Mouse (Mus musculus) midbrain, embryonic 14.5 days (tissue): ENCODE data around the gene Gstm1. TPM values are rescaled to one million over a fixed set of nuclear protein-coding genes. Genes with fewer than 3 reads are reported as not detected.
A peak's percentile ranks its signal among the peaks of the same experiment; 100 is the strongest.

Experiments
- ATAC-seq: fragments of 200-750 bp; cut with Nextera tagmentation; 2 replicates; pipeline ENCODE4 v1.8.0; 2017; ENCODE audit warnings: moderate number of reproducible peaks, moderate library complexity; ENCODE audit not compliant: low FRiP score, low TSS enrichment
- DNase-seq: peaks from one replicate; pipeline ENCODE4 v3.0.0-alpha.2; 2015
- H3K27ac ChIP-seq: fragments of 300-500 bp; sonication (generic); replicated peaks from 2 replicates; pipeline ENCODE4 v1.5.1; 2014; ENCODE audit warnings: mild to moderate bottlenecking, low read depth, low read length, moderate library complexity
- H3K27me3 ChIP-seq: fragments of 300-500 bp; sonication (generic); 2 replicates; pipeline ENCODE4 v1.6.1; 2014; ENCODE audit warnings: low read length, control low read depth, mixed read lengths; ENCODE audit not compliant: control insufficient read depth, insufficient read depth
- H3K36me3 ChIP-seq: fragments of 300-500 bp; sonication (generic); 2 replicates; pipeline ENCODE4 v1.6.1; 2014; ENCODE audit warnings: low read length, control low read depth; ENCODE audit not compliant: control insufficient read depth, insufficient read depth
- H3K4me1 ChIP-seq: fragments of 300-500 bp; sonication (generic); 2 replicates; pipeline ENCODE4 v1.6.1; 2014; ENCODE audit warnings: mild to moderate bottlenecking, antibody characterized with exemption, low read length, control low read depth; ENCODE audit not compliant: control insufficient read depth, insufficient read depth
- H3K4me2 ChIP-seq: fragments of 300-500 bp; sonication (generic); 2 replicates; pipeline ENCODE4 v1.6.1; 2014; ENCODE audit warnings: mild to moderate bottlenecking, low read length, moderate library complexity
- H3K4me3 ChIP-seq: fragments of 300-500 bp; sonication (generic); replicated peaks from 2 replicates; pipeline ENCODE4 v1.5.1; 2014; ENCODE audit warnings: low read depth, low read length
- H3K9ac ChIP-seq: fragments of 300-500 bp; sonication (generic); replicated peaks from 2 replicates; pipeline ENCODE4 v1.6.1; 2014; ENCODE audit warnings: mild to moderate bottlenecking, low read length, moderate library complexity
- H3K9me3 ChIP-seq: fragments of 300-500 bp; sonication (generic); 2 replicates; pipeline ENCODE4 v1.6.1; 2016; ENCODE audit warnings: low read length, control low read depth, mixed read lengths; ENCODE audit not compliant: control insufficient read depth
- WGBS: fragments of 180-500 bp; shearing (Covaris S2); extraction: QIAGEN DNeasy Blood & Tissue Kit; methylation state at CpG from one replicate; pipeline ENCODE4 v1.1.7; 2014; 5-methylcytosine and 5-hydroxymethylcytosine counted together
- polyA plus RNA-seq: library from polyadenylated mRNA; unstranded; fragments of >200 nt; fragmentation: Nextera tagmentation; extraction: Ambion mirVana; gene quantifications from 2 replicates; pipeline ENCODE4 v1.2.1, GENCODE M21; 2014

Gene Gstm1
- 58.9 and 87.2 TPM in 2 replicates for polyA plus RNA-seq

DNA sequence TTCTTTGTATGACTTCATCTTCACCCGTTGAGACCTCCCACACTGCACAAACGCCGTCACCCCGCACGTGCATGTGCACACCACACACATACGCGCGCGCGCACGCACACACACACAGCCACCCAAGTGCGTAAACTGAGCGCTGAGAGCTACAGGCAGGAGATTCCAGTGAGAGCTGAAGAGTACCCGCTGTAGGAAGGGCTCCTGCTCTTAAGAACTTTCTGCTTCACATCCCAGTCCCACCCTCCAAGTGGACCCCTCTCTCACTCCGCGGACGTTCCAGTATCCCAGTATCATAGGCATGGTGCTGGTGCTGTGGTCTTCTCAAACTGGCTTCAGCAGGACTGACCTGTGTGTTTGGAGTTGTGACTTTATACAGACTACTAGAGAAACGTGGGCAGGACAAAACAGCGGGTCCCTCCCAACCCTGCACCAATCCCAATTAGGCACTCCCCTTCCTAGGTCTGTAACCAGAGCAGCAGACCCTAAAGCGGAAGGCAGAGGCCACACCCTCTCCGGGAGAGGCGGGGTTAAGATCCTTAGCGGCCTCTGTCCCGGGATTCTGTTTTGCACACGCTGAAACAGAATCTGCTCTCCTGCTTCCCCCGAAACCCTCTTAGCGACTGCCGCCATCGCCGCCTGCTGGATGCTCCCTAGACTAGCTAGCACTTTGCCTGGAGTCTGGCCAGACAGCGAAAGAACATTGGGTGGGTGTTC is at the start of gene Gstm1:
Gene Gstm1 (minus strand): TSS at position 501 of the 717 bp plus-strand sequence.
- peak within 1 kb of the TSS; percentile 45; the same call in 1 of the 2 replicates for H3K9ac ChIP-seq
- no peaks in the 10 kb centered on the region for H3K9me3 ChIP-seq
- peak within 1 kb of the TSS; percentile 80 for H3K4me2 ChIP-seq
- no peaks in the 10 kb centered on the region for H3K27me3 ChIP-seq
- peaks cover 6% of the 10 kb centered on the region; the same call in 1 of the 2 replicates for H3K4me1 ChIP-seq
- under 1% methylated on average over 31 of the region's 31 CpGs for WGBS
- peak within 1 kb of the TSS; percentile 38 for H3K4me3 ChIP-seq
- H3K27ac ChIP-seq = peak within 1 kb of the TSS; percentile 49
- H3K36me3 ChIP-seq = no peaks in the 10 kb centered on the region
- peak; percentile 93 for DNase-seq
- ATAC-seq = peak; percentile 90

DNA sequence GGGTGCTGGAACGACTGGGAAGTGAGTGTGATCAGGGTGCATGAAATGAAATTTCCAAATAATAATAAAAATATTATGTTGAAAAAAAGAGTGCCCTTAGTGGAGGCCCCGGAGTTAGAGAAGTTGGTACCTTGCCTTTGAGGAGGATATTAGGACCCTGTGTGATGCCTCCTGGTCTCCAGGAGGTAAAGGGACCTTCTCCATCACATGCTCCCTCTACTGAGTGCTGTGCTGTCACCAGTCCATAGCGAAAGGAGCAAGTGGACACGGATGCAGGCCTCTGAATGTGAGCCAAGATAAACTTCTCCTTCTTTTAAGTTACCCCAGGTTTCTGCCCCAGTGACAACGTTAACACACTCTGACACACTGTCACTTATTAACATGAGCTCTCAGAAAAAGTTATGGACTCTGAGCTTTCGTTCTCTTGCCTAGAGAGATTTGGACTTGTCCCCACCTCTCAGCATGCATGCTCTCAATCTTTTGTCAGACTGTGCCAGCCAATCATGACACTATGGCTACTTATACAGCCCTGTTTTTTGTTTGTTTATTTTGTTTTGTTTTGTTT is 49.7 kb upstream of the Gstm1 start:
- ATAC-seq = no peak
- H3K9ac ChIP-seq = no peak overlapping the region
- H3K4me1 ChIP-seq = no peaks in the 10 kb centered on the region
- no peaks in the 10 kb centered on the region; the same call in 1 of the 2 replicates for H3K36me3 ChIP-seq
- no peak for DNase-seq
- 70% methylated on average over 6 of the region's 6 CpGs for WGBS
- H3K27me3 ChIP-seq = no peaks in the 10 kb centered on the region
- H3K4me3 ChIP-seq = no peak overlapping the region
- no peaks in the 10 kb centered on the region for H3K9me3 ChIP-seq
- no peak overlapping the region for H3K27ac ChIP-seq
- no peak overlapping the region for H3K4me2 ChIP-seq

DNA sequence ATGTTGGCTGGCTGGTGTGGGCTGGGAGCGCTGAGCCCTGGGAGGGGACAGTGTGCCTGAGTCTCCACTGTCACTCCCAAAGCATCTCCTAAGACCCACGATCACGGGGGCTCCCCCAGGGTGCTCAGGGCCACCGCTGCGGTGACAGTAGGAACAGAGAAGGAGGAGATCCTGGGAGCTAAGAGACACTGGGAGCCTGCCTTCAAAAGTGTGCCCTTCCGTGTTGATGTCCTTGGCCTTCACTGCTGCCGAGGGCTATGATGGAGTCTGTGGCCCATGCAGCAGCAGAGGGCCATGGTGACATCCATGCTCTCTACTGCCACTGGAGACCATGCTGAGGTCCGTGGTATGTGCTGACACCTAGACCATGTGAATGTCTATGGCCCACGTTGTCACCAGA is 47.8 kb upstream of the Gstm1 start:
- no peak overlapping the region for H3K4me2 ChIP-seq
- no peaks in the 10 kb centered on the region for H3K4me1 ChIP-seq
- no peaks in the 10 kb centered on the region for H3K27me3 ChIP-seq
- no peaks in the 10 kb centered on the region for H3K9me3 ChIP-seq
- no peak overlapping the region for H3K27ac ChIP-seq
- WGBS = 82% methylated on average over 9 of the region's 9 CpGs
- no peak overlapping the region for H3K9ac ChIP-seq
- ATAC-seq = no peak
- no peak overlapping the region for H3K4me3 ChIP-seq
- no peaks in the 10 kb centered on the region for H3K36me3 ChIP-seq
- no peak for DNase-seq

- WGBS = 78% methylated on average over 4 of the region's 4 CpGs
- Histone ChIP-seq H3K4me1 (no peaks in the 10 kb centered on the region), H3K36me3 (no peaks in the 10 kb centered on the region), H3K27ac (no peak overlapping the region), H3K27me3 (no peaks in the 10 kb centered on the region), H3K9me3 (no peaks in the 10 kb centered on the region), H3K4me2 (no peak overlapping the region), H3K9ac (no peak overlapping the region), H3K4me3 (no peak overlapping the region)
- DNase-seq (no peak), ATAC-seq (no peak)
Observed at GRCm38 (mm10) chr3:108064672-108065071, 46.9 kb upstream of the Gstm1 start.

DNA sequence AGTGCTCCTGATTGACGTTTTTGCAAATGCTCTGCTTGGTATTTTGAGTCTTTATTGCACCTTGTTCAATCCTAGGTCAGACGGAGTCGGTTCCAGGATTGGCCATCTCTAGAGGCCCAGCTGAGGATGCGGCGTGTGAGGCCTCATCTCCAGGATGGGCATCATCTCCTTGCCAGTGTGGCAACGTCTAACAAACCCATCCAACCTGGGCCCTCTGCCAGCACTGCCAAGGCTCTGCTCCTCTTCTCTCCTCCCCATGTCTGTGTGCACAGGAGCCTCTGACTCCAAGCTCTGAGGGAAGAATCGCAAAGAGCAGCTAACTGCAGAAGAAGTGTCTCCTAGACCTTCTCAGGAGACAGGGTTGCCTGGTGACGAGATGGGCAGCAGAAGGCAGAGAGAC is 44.9 kb upstream of the Gstm1 start:
- Histone ChIP-seq H3K36me3 (no peaks in the 10 kb centered on the region), H3K27ac (no peak overlapping the region), H3K27me3 (no peaks in the 10 kb centered on the region), H3K4me2 (no peak overlapping the region), H3K4me3 (no peak overlapping the region), H3K9ac (no peak overlapping the region), H3K4me1 (no peaks in the 10 kb centered on the region), H3K9me3 (no peaks in the 10 kb centered on the region)
- DNase-seq (no peak), ATAC-seq (no peak)
- WGBS = 86% methylated on average over 8 of the region's 8 CpGs

- H3K9me3 ChIP-seq = no peaks in the 10 kb centered on the region
- ATAC-seq (no peak), DNase-seq (peak; percentile 92)
- H3K36me3 ChIP-seq = no peaks in the 10 kb centered on the region
- H3K9ac ChIP-seq = no peak overlapping the region
- H3K4me3 ChIP-seq = no peak overlapping the region
- no peaks in the 10 kb centered on the region for H3K27me3 ChIP-seq
- no peaks in the 10 kb centered on the region for H3K4me1 ChIP-seq
- no peak overlapping the region for H3K4me2 ChIP-seq
- 26% methylated on average over 7 of the region's 7 CpGs for WGBS
- no peak overlapping the region for H3K27ac ChIP-seq
Observed at GRCm38 (mm10) chr3:108061420-108061819, 43.6 kb upstream of the Gstm1 start.

GRCm38 (mm10) chr3:108050493-108050892 is 32.7 kb upstream of the Gstm1 start:
- WGBS = 93% methylated on average over 5 of the region's 5 CpGs
- Histone ChIP-seq H3K27me3 (no peaks in the 10 kb centered on the region), H3K4me1 (no peaks in the 10 kb centered on the region), H3K36me3 (no peaks in the 10 kb centered on the region), H3K9ac (no peak overlapping the region), H3K4me2 (no peak overlapping the region), H3K27ac (no peak overlapping the region), H3K9me3 (no peaks in the 10 kb centered on the region), H3K4me3 (no peak overlapping the region)
- DNase-seq (no peak), ATAC-seq (no peak)

DNA sequence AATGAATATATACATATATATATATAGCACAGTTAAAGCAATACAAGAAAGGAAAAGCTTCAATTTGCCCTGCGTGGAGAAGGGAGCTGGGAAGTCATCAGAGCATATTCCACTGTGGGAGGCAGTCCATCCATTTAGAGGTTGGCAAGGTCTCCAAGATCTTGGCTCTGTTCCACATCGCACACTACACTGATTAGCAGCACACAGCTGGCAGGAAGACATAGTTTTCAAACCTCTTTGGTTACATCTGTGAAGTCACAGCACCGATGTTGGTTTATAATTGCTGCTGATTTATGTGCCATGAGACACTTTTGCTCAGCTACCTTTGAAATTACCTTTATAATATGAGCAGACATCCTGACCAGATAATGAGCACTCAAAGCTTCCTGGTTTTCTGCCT is 30.5 kb upstream of the Gstm1 start:
- Histone ChIP-seq H3K4me1 (peaks cover 8% of the 10 kb centered on the region; the same call in 1 of the 2 replicates), H3K27ac (no peak overlapping the region), H3K27me3 (no peaks in the 10 kb centered on the region), H3K9me3 (no peaks in the 10 kb centered on the region), H3K36me3 (no peaks in the 10 kb centered on the region), H3K9ac (no peak overlapping the region), H3K4me2 (no peak overlapping the region), H3K4me3 (no peak overlapping the region)
- WGBS = 81% methylated on average over 3 of the region's 3 CpGs
- no peak for ATAC-seq
- no peak for DNase-seq
